Mouse (Mus musculus) ovary, postnatal 36 days (tissue): ENCODE data around the gene Clec4g.

Source experiments
- DNase-seq: peaks from one replicate; pipeline ENCODE4 v3.0.0; 2022; ENCODE audit warnings: low spot score, mixed read lengths

The Clec4g gene

GRCm38 (mm10) chr8:3679236-3679635 is 41.2 kb downstream of the Clec4g start:
- no peak for DNase-seq

- DNase-seq = no peak
Observed at GRCm38 (mm10) chr8:3678831-3679230, 41.6 kb downstream of the Clec4g start.

GRCm38 (mm10) chr8:3676993-3677579 is 43.4 kb downstream of the Clec4g start:
- DNase-seq = no peak

GRCm38 (mm10) chr8:3676131-3676992 is 44.1 kb downstream of the Clec4g start, which contains the start of gene Trappc5:
Gene Trappc5, plus strand, starts transcription at chr8:3676299.
- DNase-seq = peak; percentile 93

GRCm38 (mm10) chr8:3674671-3675070 is 45.8 kb downstream of the Clec4g start:
- DNase-seq = no peak

- DNase-seq = peak; percentile 81
Observed at GRCm38 (mm10) chr8:3671980-3672491, 48.4 kb downstream of the Clec4g start, which contains the start of gene Fcor. Gene Fcor, minus strand, starts transcription at chr8:3672362.

- no peak for DNase-seq
Observed at GRCm38 (mm10) chr8:3670388-3670787, 50.1 kb downstream of the Clec4g start.

- no peak for DNase-seq
Observed at GRCm38 (mm10) chr8:3665507-3665906, 54.9 kb downstream of the Clec4g start, which contains the start of gene Mcemp1. Gene Mcemp1, plus strand, starts transcription at chr8:3665754.

GRCm38 (mm10) chr8:3664405-3664804 is 56.0 kb downstream of the Clec4g start:
- no peak for DNase-seq

- DNase-seq = no peak
Observed at GRCm38 (mm10) chr8:3660889-3661288, 59.6 kb downstream of the Clec4g start.
